Mouse (Mus musculus): ENCODE measurements around the gene Anapc16. TPM values are rescaled to one million over a fixed set of nuclear protein-coding genes. Genes with fewer than 3 reads are reported as not detected.
A peak's percentile ranks its signal among the peaks of the same experiment; 100 is the strongest.
"Not testable (repeated sequence)": the region's sequence is repeated elsewhere in the genome, so short reads cannot be mapped to it uniquely, and the experiment has no call there.

The Anapc16 gene
- polyA plus RNA-seq, 1 experiment from 2014 or later = 111 TPM

DNA sequence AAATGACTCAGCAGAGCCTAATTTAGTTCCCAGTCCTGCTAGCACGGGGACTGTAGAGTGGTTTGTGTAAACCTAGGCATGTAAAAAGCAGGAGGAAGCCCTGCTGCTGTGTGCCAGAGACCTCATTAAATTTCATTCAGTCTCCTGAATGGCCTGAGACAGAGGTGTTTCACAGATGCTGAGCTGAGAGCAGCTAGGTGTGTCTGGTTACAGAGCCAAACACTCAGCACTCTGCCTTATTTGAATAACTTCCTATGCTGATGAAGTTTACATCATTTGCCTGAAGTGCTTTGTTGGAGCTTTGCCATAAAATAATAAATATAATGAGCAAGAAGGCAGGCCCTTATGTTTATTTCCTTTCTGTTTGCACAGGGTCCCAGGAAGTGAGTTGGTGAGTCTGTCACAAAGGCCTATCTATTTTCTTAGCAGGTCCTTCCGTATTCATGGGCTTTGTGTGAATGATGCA, 24.7 kb upstream of the Anapc16 start:
- H3K27ac ChIP-seq = 0 out of 2 replicates have a peak overlapping the region, but pooled peaks have one; percentile 23
- H3K9me3 ChIP-seq = no peaks in the 10 kb centered on the region
- no peak overlapping the region for H3K4me3 ChIP-seq
- H3K27me3 ChIP-seq (ENCODE audit: insufficient read depth, poor library complexity, severe bottlenecking) = no peaks in the 10 kb centered on the region
- peaks cover 7% of the 10 kb centered on the region; the same call in 1 of the 2 replicates for H3K36me3 ChIP-seq
- peaks cover 19% of the 10 kb centered on the region for H3K4me1 ChIP-seq (replicated peaks)
- 70% methylated on average over 2 of the region's 2 CpGs for WGBS
- no peak for DNase-seq (ENCODE audit: low spot score)

- Histone ChIP-seq H3K9me3 (no peaks in the 10 kb centered on the region), H3K27ac (peak overlapping the region; percentile 40; the same call in 1 of the 2 replicates), H3K27me3 (ENCODE audit: insufficient read depth, poor library complexity, severe bottlenecking) (no peaks in the 10 kb centered on the region), H3K4me3 (no peak overlapping the region), H3K36me3 (peaks cover 14% of the 10 kb centered on the region; the same call in 1 of the 2 replicates), H3K4me1 (replicated peaks) (peaks cover 11% of the 10 kb centered on the region)
- no peak for DNase-seq (ENCODE audit: low spot score)
- 70% methylated on average over 13 of the region's 13 CpGs for WGBS
Observed at GRCm38 (mm10) chr10:60026759-60027395, 23.9 kb upstream of the Anapc16 start.

- Histone ChIP-seq H3K9me3 (no peaks in the 10 kb centered on the region), H3K27ac (no peak overlapping the region), H3K27me3 (ENCODE audit: insufficient read depth, poor library complexity, severe bottlenecking) (no peaks in the 10 kb centered on the region), H3K36me3 (peaks cover 29% of the 10 kb centered on the region), H3K4me3 (no peak overlapping the region), H3K4me1 (replicated peaks) (peaks cover 6% of the 10 kb centered on the region)
- WGBS = 90% methylated on average over 1 of the region's 1 CpGs
- DNase-seq (ENCODE audit: low spot score) = no peak
Observed at GRCm38 (mm10) chr10:60023751-60024150, 20.8 kb upstream of the Anapc16 start.

DNA sequence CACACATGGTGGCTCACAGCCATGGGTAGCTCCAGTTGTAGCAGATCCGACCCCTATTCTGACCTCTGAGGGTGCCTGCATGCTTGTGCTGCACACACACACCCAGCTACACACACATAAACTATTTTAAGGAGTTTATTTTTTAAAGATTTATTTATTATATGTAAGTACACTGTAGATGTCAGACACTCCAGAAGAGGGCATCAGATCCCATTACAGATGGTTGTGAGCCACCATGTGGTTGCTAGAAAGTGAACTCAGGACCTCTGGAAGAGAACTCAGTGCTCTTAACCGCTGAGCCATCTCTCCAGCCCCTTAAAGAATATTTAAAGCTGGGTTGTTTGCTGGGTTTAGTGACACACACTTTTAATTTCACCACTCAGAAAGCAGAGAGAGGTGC, 16.4 kb upstream of the Anapc16 start:
- WGBS = 77% methylated on average over 2 of the region's 2 CpGs
- DNase-seq (ENCODE audit: low spot score) = no peak
- Histone ChIP-seq H3K27ac (no peak overlapping the region), H3K4me1 (replicated peaks) (no peaks in the 10 kb centered on the region), H3K36me3 (peaks cover 57% of the 10 kb centered on the region), H3K27me3 (ENCODE audit: insufficient read depth, poor library complexity, severe bottlenecking) (no peaks in the 10 kb centered on the region), H3K9me3 (no peaks in the 10 kb centered on the region), H3K4me3 (no peak overlapping the region)

- Histone ChIP-seq H3K9me3 (no peaks in the 10 kb centered on the region), H3K4me3 (no peak overlapping the region), H3K4me1 (replicated peaks) (no peaks in the 10 kb centered on the region), H3K27ac (no peak overlapping the region), H3K36me3 (peaks cover 59% of the 10 kb centered on the region), H3K27me3 (ENCODE audit: insufficient read depth, poor library complexity, severe bottlenecking) (no peaks in the 10 kb centered on the region)
- DNase-seq (ENCODE audit: low spot score) = no peak
- WGBS = 93% methylated on average over 6 of the region's 6 CpGs
Observed at GRCm38 (mm10) chr10:60016223-60016622, 13.3 kb upstream of the Anapc16 start.

DNA sequence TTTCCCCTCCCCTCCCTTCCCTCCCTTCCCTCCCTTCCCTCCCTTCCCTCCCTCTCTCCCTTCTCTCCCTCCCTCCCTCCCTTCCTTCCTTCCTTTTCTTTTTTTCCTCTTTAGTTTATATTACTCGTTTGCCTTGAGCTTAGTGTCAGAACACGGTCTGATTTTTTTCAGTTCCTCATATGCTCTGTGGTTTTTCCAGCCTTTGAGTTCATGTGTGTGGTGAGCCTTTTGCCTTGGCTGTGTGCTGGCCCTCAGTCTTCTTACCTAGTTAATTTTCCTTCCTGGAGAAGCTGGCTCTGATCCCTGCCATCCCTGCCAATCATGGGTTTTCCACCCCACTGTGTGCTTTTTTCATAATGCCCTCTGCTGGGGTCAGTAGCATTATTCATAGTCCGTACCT, 6.2 kb upstream of the Anapc16 start:
- peaks cover under 1% of the 10 kb centered on the region; the same call in 1 of the 2 replicates for H3K4me1 ChIP-seq (replicated peaks)
- H3K9me3 ChIP-seq = no peaks in the 10 kb centered on the region
- 87% methylated on average over 3 of the region's 3 CpGs for WGBS
- H3K36me3 ChIP-seq = peaks cover 38% of the 10 kb centered on the region
- H3K4me3 ChIP-seq = no peak overlapping the region
- H3K27me3 ChIP-seq (ENCODE audit: insufficient read depth, poor library complexity, severe bottlenecking) = no peaks in the 10 kb centered on the region
- no peak for DNase-seq (ENCODE audit: low spot score)
- no peak overlapping the region for H3K27ac ChIP-seq

DNA sequence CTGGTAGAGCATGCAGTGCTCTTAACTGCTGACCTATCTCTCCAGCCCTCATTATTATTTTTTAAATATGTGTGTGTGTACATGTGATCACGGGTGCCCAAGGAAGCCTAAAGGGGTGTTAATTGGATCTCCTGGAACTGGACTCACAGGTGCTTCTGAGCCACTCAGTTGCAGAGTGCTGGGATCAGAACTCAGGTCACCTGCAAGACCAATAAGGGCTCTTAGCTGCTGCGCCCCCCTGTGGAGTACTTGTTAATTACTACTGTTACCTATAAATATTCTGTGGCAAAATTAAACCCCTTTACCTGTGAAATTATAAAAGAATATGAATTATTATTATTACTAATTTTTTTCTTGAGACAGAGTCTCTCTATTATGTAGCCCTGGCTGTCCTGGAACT, 2.3 kb upstream of the Anapc16 start:
- Histone ChIP-seq H3K36me3 (peaks cover 37% of the 10 kb centered on the region), H3K27ac (no peak overlapping the region), H3K27me3 (ENCODE audit: insufficient read depth, poor library complexity, severe bottlenecking) (no peaks in the 10 kb centered on the region), H3K4me1 (replicated peaks) (peaks cover 21% of the 10 kb centered on the region), H3K4me3 (no peak overlapping the region), H3K9me3 (no peaks in the 10 kb centered on the region)
- no peak for DNase-seq (ENCODE audit: low spot score)
- 69% methylated on average over 2 of the region's 2 CpGs for WGBS

DNA sequence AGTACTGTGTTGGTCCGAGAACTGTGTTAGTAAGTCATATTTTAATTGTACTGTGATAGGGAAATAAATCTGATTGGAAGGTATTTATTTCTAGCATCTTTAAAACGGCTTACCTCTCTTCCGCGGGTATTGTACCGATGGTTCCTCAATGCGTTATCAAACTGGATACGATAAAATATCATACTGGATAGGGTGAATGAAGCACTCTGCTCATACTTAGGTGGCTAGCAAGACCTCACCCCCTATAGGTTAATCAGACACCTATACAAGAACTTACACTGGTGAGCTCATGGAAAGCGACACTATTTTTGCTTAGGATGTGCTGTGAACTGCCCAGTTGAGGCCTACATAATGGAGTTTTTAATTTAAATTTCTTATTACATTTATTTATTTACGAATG, 912 bp upstream of the Anapc16 start:
- Histone ChIP-seq H3K27me3 (ENCODE audit: insufficient read depth, poor library complexity, severe bottlenecking) (no peaks in the 10 kb centered on the region), H3K9me3 (no peaks in the 10 kb centered on the region), H3K4me3 (peak overlapping the region; percentile 75), H3K4me1 (replicated peaks) (peaks cover 21% of the 10 kb centered on the region), H3K36me3 (peaks cover 43% of the 10 kb centered on the region), H3K27ac (peak overlapping the region; percentile 98)
- DNase-seq (ENCODE audit: low spot score) = no peak
- 77% methylated on average over 9 of the region's 9 CpGs for WGBS

- under 1% methylated on average over 21 of the region's 21 CpGs for WGBS
- Histone ChIP-seq H3K27ac (peak overlapping the region; percentile 98), H3K4me1 (replicated peaks) (peaks cover 21% of the 10 kb centered on the region), H3K4me3 (peak overlapping the region; percentile 75), H3K27me3 (ENCODE audit: insufficient read depth, poor library complexity, severe bottlenecking) (no peaks in the 10 kb centered on the region), H3K9me3 (no peaks in the 10 kb centered on the region), H3K36me3 (peaks cover 37% of the 10 kb centered on the region)
- no peak for DNase-seq (ENCODE audit: low spot score)
Observed at GRCm38 (mm10) chr10:60003213-60003752, 348 bp upstream of the Anapc16 start.

DNA sequence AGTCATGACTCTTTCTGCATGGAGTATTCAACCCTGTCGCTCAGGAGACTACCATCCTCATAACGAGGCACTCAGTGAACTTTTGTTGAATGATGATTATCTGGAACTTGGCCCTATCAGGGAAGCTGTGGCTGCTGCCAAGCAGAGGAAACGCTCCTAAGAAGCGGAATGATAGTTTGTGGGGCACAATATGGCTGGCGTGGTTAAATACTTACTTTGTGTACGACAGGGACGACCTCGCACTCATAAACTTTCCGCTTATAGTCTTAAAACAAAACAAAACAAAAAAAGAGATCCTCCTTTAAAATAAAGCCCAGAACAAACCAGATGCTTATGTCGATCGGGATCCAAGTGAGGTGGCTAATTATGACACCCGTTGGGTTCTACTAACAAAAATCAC, 732 bp downstream of the Anapc16 start:
- H3K4me3 ChIP-seq = peak overlapping the region; percentile 75
- no peaks in the 10 kb centered on the region for H3K27me3 ChIP-seq (ENCODE audit: insufficient read depth, poor library complexity, severe bottlenecking)
- peak overlapping the region; percentile 98 for H3K27ac ChIP-seq
- 10% methylated on average over 12 of the region's 12 CpGs for WGBS
- H3K9me3 ChIP-seq = no peaks in the 10 kb centered on the region
- H3K36me3 ChIP-seq = peaks cover 29% of the 10 kb centered on the region
- peaks cover 21% of the 10 kb centered on the region for H3K4me1 ChIP-seq (replicated peaks)
- DNase-seq (ENCODE audit: low spot score) = no peak

- H3K9me3 ChIP-seq; DNase-seq (ENCODE audit: low spot score); H3K27ac ChIP-seq; H3K27me3 ChIP-seq (ENCODE audit: insufficient read depth, poor library complexity, severe bottlenecking): not testable (repeated sequence)
- peak overlapping the region; percentile 75 for H3K4me3 ChIP-seq
- peaks cover 21% of the 10 kb centered on the region for H3K4me1 ChIP-seq (replicated peaks)
- H3K36me3 ChIP-seq = peaks cover 32% of the 10 kb centered on the region
- 86% methylated on average over 8 of the region's 8 CpGs for WGBS
Observed at GRCm38 (mm10) chr10:60001663-60002062, 1.3 kb downstream of the Anapc16 start.

DNA sequence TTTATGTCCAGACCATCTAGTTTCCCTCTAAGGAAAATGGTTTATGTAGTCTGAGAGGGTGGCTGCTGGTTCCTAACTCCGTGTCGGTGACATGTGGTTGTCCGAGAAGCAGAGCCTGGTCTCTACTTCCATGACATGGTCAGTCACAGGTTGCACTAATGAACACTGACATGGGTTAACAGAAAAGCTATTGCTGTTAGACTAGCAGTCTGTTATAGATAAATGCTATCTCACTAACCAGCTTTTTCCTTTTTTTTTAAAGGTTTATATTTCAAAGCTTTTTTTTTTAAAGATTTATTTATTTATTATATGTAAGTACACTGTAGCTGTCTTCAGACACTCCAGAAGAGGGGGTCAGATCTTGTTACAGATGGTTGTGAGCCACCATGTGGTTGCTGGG, 3.9 kb downstream of the Anapc16 start:
- no peak for DNase-seq (ENCODE audit: low spot score)
- Histone ChIP-seq H3K4me3 (no peak overlapping the region), H3K4me1 (replicated peaks) (peaks cover 20% of the 10 kb centered on the region), H3K27ac (no peak overlapping the region), H3K9me3 (no peaks in the 10 kb centered on the region), H3K27me3 (ENCODE audit: insufficient read depth, poor library complexity, severe bottlenecking) (no peaks in the 10 kb centered on the region), H3K36me3 (peaks cover 56% of the 10 kb centered on the region)
- WGBS = 88% methylated on average over 3 of the region's 3 CpGs

DNA sequence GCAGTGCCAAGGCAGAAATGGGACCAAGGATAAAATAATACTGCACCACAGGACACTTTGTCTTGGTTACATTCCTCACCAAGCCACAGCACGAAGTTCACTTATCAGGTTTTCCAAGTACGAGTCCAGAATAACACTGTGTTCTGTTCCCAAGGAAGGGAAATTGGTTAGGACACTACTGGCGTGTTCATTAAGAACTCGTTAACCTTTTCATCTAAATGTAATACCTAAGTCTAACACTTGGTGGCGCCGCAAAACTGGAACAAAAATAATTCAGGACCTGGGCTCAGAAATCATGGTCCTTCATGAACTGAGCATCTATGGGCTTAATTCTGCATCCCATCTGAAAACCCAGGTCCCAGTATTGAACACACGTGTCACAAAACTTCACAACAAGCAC, 5.3 kb downstream of the Anapc16 start:
- peaks cover 69% of the 10 kb centered on the region for H3K36me3 ChIP-seq
- WGBS = 30% methylated on average over 7 of the region's 7 CpGs
- H3K9me3 ChIP-seq = no peaks in the 10 kb centered on the region
- H3K4me3 ChIP-seq = no peak overlapping the region
- no peak for DNase-seq (ENCODE audit: low spot score)
- peaks cover 14% of the 10 kb centered on the region for H3K4me1 ChIP-seq (replicated peaks)
- no peak overlapping the region for H3K27ac ChIP-seq
- no peaks in the 10 kb centered on the region for H3K27me3 ChIP-seq (ENCODE audit: insufficient read depth, poor library complexity, severe bottlenecking)

All from hindbrain, embryonic 10.5 days (tissue).